Mouse (Mus musculus): ENCODE measurements around the gene Il9r. TPM values are rescaled to one million over a fixed set of nuclear protein-coding genes. Genes with fewer than 3 reads are reported as not detected.

Gene Il9r
- polyA plus RNA-seq (2014; fragmentation: Illumina TruSeq; extraction: RNeasy Lipid Tissue Mini Kit (QIAGEN cat#74804); ENCODE audit: low read depth, low replicate concordance) = not detected

DNA sequence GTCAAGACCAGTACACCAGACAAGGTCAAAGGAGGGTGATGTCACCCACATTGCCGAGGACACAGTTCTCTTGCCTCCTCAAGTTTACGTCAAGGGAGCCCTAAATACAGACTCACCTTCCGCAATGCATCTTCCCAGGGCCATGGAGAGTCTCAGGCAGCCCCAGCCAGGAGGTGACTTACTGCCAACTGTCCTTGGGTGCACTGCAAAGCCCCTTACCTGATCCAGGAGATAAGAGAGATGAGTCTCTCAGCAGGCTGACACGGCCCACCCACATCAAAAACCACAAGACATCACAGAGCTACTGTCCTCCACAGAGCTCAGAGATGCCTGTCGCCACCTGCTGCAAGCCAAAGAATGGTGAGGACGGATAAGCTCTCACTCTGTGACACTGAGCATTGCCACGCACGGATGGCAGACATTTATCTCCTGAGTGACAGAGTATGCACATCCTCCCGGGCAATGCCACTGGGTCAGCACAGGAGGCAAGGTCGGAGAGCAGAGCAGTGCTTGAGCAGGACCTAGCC lies at the start of gene Il9r:
Gene Il9r (minus strand): TSS at position 205 of the 527 bp plus-strand sequence.

DNA sequence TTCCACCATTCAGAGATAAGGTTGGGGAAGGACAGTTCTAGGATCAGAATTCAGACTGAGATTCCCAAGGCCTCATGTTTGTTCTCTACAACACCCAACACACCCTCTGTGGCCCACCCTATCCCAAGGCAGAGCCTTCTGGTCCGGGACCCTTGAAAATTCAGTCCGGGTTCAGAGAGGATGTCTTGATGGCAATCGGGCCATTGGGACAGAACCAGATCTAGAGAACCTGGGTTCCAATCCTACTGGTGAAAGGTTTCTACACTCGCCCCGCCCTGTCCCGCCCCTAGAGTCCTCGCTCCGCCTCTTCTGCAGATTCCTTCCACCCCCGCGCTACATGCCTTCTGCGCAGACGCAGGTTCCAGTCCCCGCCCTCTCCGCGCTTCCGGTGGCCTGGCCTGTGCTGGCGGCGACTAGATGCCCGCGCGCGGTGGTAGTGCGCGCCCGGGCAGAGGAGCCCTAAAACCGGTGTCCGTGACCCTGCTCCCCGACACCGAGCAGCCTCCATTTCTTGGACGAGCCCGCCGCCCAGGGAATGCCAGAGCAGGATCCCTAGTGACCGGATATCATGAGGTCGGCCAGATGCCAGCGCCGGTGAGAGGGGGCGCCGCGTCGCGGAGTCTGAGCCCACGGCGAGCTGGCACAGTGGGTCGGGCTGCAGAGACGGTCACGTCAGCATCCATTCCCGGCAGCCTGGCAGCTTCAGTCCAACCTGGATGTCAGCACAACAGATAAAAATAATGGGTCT lies 26.2 kb upstream of the Il9r start, which contains the start of gene Mpg:
Gene Mpg (plus strand): TSS at position 382 of the 748 bp plus-strand sequence.

DNA sequence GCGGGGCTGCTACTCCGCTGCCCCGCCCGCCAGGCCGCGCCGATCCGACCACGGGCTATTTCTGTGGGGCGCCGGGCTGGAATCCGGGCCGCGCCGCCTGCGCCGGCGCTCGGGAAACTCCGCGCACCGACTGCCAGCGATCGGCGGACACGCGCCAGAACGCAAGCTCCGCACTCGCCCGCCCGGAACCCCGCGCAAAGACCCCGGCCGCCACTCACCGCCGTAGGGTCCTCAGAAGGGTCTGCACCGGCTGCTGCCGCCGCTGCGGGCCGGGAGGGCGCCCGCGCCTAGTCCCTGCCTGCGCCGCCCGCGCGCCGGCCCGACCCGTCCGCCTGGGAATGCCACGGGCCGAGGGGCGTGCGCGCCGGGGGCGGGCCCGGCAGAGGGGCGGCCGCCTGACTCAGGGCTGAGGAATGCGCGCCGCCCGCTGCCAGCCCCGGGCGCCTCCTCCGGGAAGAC lies 21.9 kb upstream of the Il9r start, which contains the start of gene Rhbdf1:
Gene Rhbdf1 (minus strand): TSS at position 350 of the 459 bp plus-strand sequence.

DNA sequence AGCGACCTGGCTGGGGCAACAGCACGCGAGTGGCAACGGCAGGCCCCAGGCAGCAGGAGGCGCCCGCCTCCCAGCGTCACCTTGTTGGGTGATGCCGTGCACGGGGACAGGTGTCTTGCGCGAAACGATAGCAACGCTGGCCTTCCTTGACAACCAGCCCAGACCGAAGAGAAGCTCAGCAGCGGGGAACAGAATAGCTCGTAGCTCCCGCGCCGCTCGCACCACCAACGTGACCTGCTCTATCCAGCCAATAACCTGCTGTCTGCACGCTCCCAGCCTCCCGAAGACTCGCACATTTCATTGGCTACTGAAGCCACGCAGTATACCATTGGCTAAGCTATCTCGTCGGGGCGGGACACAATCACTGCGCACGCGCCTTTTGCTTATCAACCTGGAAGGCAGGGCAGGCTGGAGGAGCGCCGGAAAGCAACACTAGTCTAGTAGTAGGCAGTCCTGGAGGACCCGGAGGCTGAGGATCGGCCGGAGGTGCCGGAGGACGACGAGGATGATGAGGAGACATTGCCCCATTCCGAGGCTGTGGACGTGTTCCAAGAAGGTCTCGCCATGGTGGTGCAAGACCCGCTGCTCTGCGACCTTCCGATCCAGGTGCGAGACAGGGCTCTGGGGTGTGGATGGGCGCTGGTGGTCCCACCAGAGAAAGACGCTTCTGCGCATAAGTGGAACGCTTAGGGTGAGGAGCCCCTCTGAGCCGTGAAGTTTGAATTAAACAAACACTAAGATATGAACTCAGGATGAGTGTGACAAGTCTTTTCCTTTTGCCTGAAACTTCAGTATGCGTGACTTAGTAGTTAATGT lies 5.2 kb upstream of the Il9r start, which contains the start of gene Snrnp25:
Gene Snrnp25 (plus strand): TSS at position 358 of the 816 bp plus-strand sequence.

Other genes starting within 250 kb of the Il9r start
- gene 4930524B15Rik, start 234.7 kb downstream of the Il9r start, polyA plus RNA-seq (2014; fragmentation: Illumina TruSeq; extraction: RNeasy Lipid Tissue Mini Kit (QIAGEN cat#74804); ENCODE audit: low read depth, low replicate concordance) = not detected
- 39.4 TPM for gene Nsg2, start 199.8 kb downstream of the Il9r start, polyA plus RNA-seq (2014; fragmentation: Illumina TruSeq; extraction: RNeasy Lipid Tissue Mini Kit (QIAGEN cat#74804); ENCODE audit: low read depth, low replicate concordance)
- 2.4 TPM for gene Snrnp25, start 5.1 kb upstream of the Il9r start, polyA plus RNA-seq (2014; fragmentation: Illumina TruSeq; extraction: RNeasy Lipid Tissue Mini Kit (QIAGEN cat#74804); ENCODE audit: low read depth, low replicate concordance)
- 0.23 TPM for gene Rhbdf1, start 22.0 kb upstream of the Il9r start, polyA plus RNA-seq (2014; fragmentation: Illumina TruSeq; extraction: RNeasy Lipid Tissue Mini Kit (QIAGEN cat#74804); ENCODE audit: low read depth, low replicate concordance)
- 10.6 TPM for gene Mpg, start 26.2 kb upstream of the Il9r start, polyA plus RNA-seq (2014; fragmentation: Illumina TruSeq; extraction: RNeasy Lipid Tissue Mini Kit (QIAGEN cat#74804); ENCODE audit: low read depth, low replicate concordance)
- 13.7 TPM for gene Nprl3, start 67.4 kb upstream of the Il9r start, polyA plus RNA-seq (2014; fragmentation: Illumina TruSeq; extraction: RNeasy Lipid Tissue Mini Kit (QIAGEN cat#74804); ENCODE audit: low read depth, low replicate concordance)
- not detected for gene Hba-x, start 76.1 kb upstream of the Il9r start, polyA plus RNA-seq (2014; fragmentation: Illumina TruSeq; extraction: RNeasy Lipid Tissue Mini Kit (QIAGEN cat#74804); ENCODE audit: low read depth, low replicate concordance)
- gene Hba-a1, start 83.2 kb upstream of the Il9r start, polyA plus RNA-seq (2014; fragmentation: Illumina TruSeq; extraction: RNeasy Lipid Tissue Mini Kit (QIAGEN cat#74804); ENCODE audit: low read depth, low replicate concordance) = not detected
- not detected for gene Hbq1b, start 86.7 kb upstream of the Il9r start, polyA plus RNA-seq (2014; fragmentation: Illumina TruSeq; extraction: RNeasy Lipid Tissue Mini Kit (QIAGEN cat#74804); ENCODE audit: low read depth, low replicate concordance)
- 141 TPM for gene Hba-a2, start 96.2 kb upstream of the Il9r start, polyA plus RNA-seq (2014; fragmentation: Illumina TruSeq; extraction: RNeasy Lipid Tissue Mini Kit (QIAGEN cat#74804); ENCODE audit: low read depth, low replicate concordance)
- gene Hbq1a, start 99.8 kb upstream of the Il9r start, polyA plus RNA-seq (2014; fragmentation: Illumina TruSeq; extraction: RNeasy Lipid Tissue Mini Kit (QIAGEN cat#74804); ENCODE audit: low read depth, low replicate concordance) = not detected
- gene Sh3pxd2b, start 147.5 kb upstream of the Il9r start, polyA plus RNA-seq (2014; fragmentation: Illumina TruSeq; extraction: RNeasy Lipid Tissue Mini Kit (QIAGEN cat#74804); ENCODE audit: low read depth, low replicate concordance) = 1.4 TPM